Mouse (Mus musculus): ENCODE results near the gene Ryr2. TPM values are rescaled to one million over a fixed set of nuclear protein-coding genes. Genes with fewer than 3 reads are reported as not detected.
A peak's percentile ranks its signal among the peaks of the same experiment; 100 is the strongest.

Ryr2 gene
- polyA plus RNA-seq, 1 experiment from 2014 or later: 2.7 TPM

- no peak overlapping the region for H3K27ac ChIP-seq
- H3K4me1 ChIP-seq (replicated peaks): peaks cover 11% of the 10 kb centered on the region
- H3K9me3 ChIP-seq: no peaks in the 10 kb centered on the region
- no peak for ATAC-seq
- H3K4me2 ChIP-seq (replicated peaks): no peak overlapping the region
- H3K36me3 ChIP-seq: no peaks in the 10 kb centered on the region
- H3K4me3 ChIP-seq (replicated peaks): no peak overlapping the region
- H3K27me3 ChIP-seq: no peaks in the 10 kb centered on the region
- H3K9ac ChIP-seq (replicated peaks): no peak overlapping the region
- 77% methylated on average over 2 of the region's 2 CpGs for WGBS
These were observed 22.7 kb downstream of the Ryr2 start for GRCm38 (mm10) chr13:12084112-12084475.

DNA sequence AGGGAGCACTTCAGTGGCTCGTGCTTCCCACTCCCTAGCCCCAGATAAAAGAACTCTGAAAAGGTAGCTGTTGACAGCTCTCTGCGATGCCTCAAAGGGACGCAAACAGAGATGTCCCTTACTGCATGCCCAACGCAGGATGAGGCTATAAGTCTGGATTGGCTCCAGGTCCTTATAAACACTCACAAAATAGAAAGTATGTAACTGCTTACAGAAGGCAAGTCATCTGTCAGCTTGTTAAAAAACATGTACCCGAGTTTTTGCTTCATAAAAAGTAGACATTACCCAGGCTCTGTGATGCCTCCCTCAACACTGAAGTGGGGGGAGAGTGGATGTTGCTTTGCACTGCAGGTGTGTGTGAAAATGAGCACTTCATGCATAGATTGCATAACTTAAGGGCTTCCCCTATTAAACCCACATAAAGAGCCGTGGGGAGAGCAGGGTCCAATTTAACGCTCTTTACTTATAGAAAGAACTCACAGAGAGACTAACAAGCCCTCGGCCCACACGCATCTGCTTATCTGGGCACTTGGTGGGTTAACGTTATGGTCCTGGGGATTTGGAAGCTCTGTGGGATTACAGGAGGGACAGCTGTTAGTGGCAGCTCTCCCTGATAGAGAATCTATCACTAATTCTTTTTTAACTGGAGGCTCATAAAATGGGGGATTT, 23.2 kb downstream of the Ryr2 start:
- no peaks in the 10 kb centered on the region for H3K36me3 ChIP-seq
- no peak overlapping the region for H3K4me2 ChIP-seq (replicated peaks)
- no peak overlapping the region for H3K9ac ChIP-seq (replicated peaks)
- no peaks in the 10 kb centered on the region for H3K27me3 ChIP-seq
- 31% methylated on average over 10 of the region's 10 CpGs for WGBS
- H3K27ac ChIP-seq: no peak overlapping the region
- H3K9me3 ChIP-seq: no peaks in the 10 kb centered on the region
- peak; percentile 64; the same call in 1 of the 2 replicates for ATAC-seq
- H3K4me3 ChIP-seq (replicated peaks): no peak overlapping the region
- H3K4me1 ChIP-seq (replicated peaks): peaks cover 11% of the 10 kb centered on the region

DNA sequence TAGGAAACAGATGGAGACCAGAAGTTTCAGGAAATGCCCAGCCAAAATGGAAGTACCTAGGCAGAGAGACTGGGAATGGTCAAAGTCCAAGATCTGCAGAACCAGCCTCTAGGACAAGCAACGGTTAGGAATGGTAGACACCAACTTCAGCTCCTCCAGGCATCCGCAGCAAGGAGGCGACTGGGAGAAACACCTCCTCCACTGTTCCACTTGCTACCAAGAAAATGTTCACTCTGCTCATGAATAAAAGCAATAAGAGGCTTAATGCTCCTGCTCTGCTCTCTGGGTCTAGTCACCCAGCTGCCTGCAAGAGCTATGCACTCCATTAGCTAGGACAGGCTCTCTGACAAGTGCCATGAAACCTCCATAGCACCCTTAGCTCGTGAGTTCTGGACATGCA, 26.2 kb downstream of the Ryr2 start:
- ATAC-seq: no peak
- H3K9me3 ChIP-seq: no peaks in the 10 kb centered on the region
- H3K4me2 ChIP-seq (replicated peaks): no peak overlapping the region
- no peaks in the 10 kb centered on the region for H3K36me3 ChIP-seq
- no peak overlapping the region for H3K4me3 ChIP-seq (replicated peaks)
- no peak overlapping the region for H3K27ac ChIP-seq
- 85% methylated on average over 4 of the region's 4 CpGs for WGBS
- no peak overlapping the region for H3K9ac ChIP-seq (replicated peaks)
- no peaks in the 10 kb centered on the region for H3K27me3 ChIP-seq
- peaks cover 11% of the 10 kb centered on the region for H3K4me1 ChIP-seq (replicated peaks)

- H3K4me3 ChIP-seq (replicated peaks): no peak overlapping the region
- 86% methylated on average over 4 of the region's 4 CpGs for WGBS
- ATAC-seq: no peak
These were observed 27.2 kb downstream of the Ryr2 start for GRCm38 (mm10) chr13:12079536-12079935.

DNA sequence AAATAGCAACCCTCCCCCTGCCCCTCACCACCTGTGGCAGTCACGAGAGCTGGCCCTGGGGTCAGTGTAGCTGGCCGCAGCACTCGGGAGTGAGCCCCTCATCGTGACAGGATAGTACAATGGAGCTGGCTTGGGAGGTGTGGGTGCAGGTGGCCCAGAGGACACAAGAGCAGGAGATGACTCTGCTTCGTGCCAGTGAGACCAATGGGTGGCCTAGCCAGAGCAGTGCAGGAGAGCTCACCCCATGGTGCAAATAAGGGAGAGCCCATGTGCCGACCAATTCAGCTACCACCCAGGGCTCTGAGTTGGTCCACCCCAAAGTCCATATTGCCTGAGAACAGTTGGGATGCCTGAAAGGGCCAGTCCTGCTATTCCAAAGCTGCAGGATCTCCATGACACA, 31.8 kb downstream of the Ryr2 start:
- H3K4me3 ChIP-seq (replicated peaks): no peak overlapping the region
- H3K27me3 ChIP-seq: no peaks in the 10 kb centered on the region
- no peak overlapping the region for H3K9ac ChIP-seq (replicated peaks)
- peak; percentile 46; the same call in 1 of the 2 replicates for ATAC-seq
- H3K9me3 ChIP-seq: no peaks in the 10 kb centered on the region
- H3K4me2 ChIP-seq (replicated peaks): no peak overlapping the region
- WGBS: 88% methylated on average over 6 of the region's 6 CpGs
- H3K27ac ChIP-seq: no peak overlapping the region
- no peaks in the 10 kb centered on the region for H3K36me3 ChIP-seq
- peaks cover 14% of the 10 kb centered on the region for H3K4me1 ChIP-seq (replicated peaks)

More at GRCm38 (mm10) chr13:12079536-12079935, 27.2 kb downstream of the Ryr2 start:
- Histone ChIP-seq H3K9me3 (no peaks in the 10 kb centered on the region), H3K36me3 (no peaks in the 10 kb centered on the region), H3K4me1 (replicated peaks) (peaks cover 11% of the 10 kb centered on the region), H3K9ac (replicated peaks) (no peak overlapping the region), H3K27me3 (no peaks in the 10 kb centered on the region), H3K27ac (no peak overlapping the region), H3K4me2 (replicated peaks) (no peak overlapping the region)

- Histone ChIP-seq H3K9ac (replicated peaks) (no peak overlapping the region), H3K27ac (no peak overlapping the region), H3K4me2 (replicated peaks) (no peak overlapping the region), H3K36me3 (no peaks in the 10 kb centered on the region), H3K27me3 (no peaks in the 10 kb centered on the region), H3K4me3 (replicated peaks) (no peak overlapping the region), H3K4me1 (replicated peaks) (peaks cover 14% of the 10 kb centered on the region), H3K9me3 (no peaks in the 10 kb centered on the region)
- peak; percentile 21; the same call in 1 of the 2 replicates for ATAC-seq
- 61% methylated on average over 7 of the region's 7 CpGs for WGBS
These were observed 34.2 kb downstream of the Ryr2 start for GRCm38 (mm10) chr13:12072571-12072970.

GRCm38 (mm10) chr13:12072112-12072511, 34.6 kb downstream of the Ryr2 start:
- Histone ChIP-seq H3K9ac (replicated peaks) (no peak overlapping the region), H3K27me3 (no peaks in the 10 kb centered on the region), H3K4me3 (replicated peaks) (no peak overlapping the region), H3K36me3 (no peaks in the 10 kb centered on the region), H3K9me3 (no peaks in the 10 kb centered on the region), H3K4me1 (replicated peaks) (peaks cover 14% of the 10 kb centered on the region), H3K27ac (no peak overlapping the region), H3K4me2 (replicated peaks) (no peak overlapping the region)
- 22% methylated on average over 3 of the region's 3 CpGs for WGBS
- 0 out of 2 replicates have a peak, but pooled peaks have one; percentile 35 for ATAC-seq

GRCm38 (mm10) chr13:12070157-12071129, 36.3 kb downstream of the Ryr2 start:
- Histone ChIP-seq H3K27ac (no peak overlapping the region), H3K9ac (replicated peaks) (no peak overlapping the region), H3K36me3 (no peaks in the 10 kb centered on the region), H3K27me3 (no peaks in the 10 kb centered on the region), H3K9me3 (no peaks in the 10 kb centered on the region), H3K4me1 (replicated peaks) (peaks cover 14% of the 10 kb centered on the region), H3K4me3 (replicated peaks) (no peak overlapping the region), H3K4me2 (replicated peaks) (no peak overlapping the region)
- 76% methylated on average over 14 of the region's 14 CpGs for WGBS
- no peak for ATAC-seq

DNA sequence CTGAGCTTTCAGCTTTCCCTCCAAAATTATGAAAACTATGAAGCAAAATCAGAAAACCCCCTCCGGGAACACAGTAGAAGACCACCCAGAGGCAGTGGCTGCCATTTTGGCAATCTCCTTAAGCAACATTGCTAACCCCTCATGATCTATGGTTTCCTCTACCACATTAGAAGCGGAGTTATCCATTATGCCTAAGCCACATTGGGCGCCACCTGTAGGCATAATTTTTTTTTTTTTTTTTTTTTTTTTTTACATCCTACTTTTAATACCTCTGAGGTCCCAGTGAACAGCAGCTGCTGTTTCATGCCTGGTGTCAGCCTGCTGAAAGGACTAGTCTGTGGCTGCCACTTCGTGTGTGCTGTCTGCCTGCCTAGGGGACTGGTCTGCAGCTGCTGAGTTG, 42.2 kb downstream of the Ryr2 start:
- Histone ChIP-seq H3K4me2 (replicated peaks) (no peak overlapping the region), H3K27ac (no peak overlapping the region), H3K9ac (replicated peaks) (no peak overlapping the region), H3K4me1 (replicated peaks) (no peaks in the 10 kb centered on the region), H3K36me3 (no peaks in the 10 kb centered on the region), H3K9me3 (no peaks in the 10 kb centered on the region), H3K4me3 (replicated peaks) (no peak overlapping the region), H3K27me3 (no peaks in the 10 kb centered on the region)
- 87% methylated on average over 4 of the region's 4 CpGs for WGBS
- ATAC-seq: no peak

- Histone ChIP-seq H3K27ac (no peak overlapping the region), H3K36me3 (no peaks in the 10 kb centered on the region), H3K9ac (replicated peaks) (no peak overlapping the region), H3K27me3 (no peaks in the 10 kb centered on the region), H3K4me1 (replicated peaks) (no peaks in the 10 kb centered on the region), H3K4me3 (replicated peaks) (no peak overlapping the region), H3K4me2 (replicated peaks) (no peak overlapping the region), H3K9me3 (no peaks in the 10 kb centered on the region)
- no peak for ATAC-seq
- WGBS: 79% methylated on average over 4 of the region's 4 CpGs
These were observed 43.2 kb downstream of the Ryr2 start for GRCm38 (mm10) chr13:12063561-12063960.

GRCm38 (mm10) chr13:12057357-12057771, 49.4 kb downstream of the Ryr2 start:
- H3K9me3 ChIP-seq: no peaks in the 10 kb centered on the region
- peak; percentile 66 for ATAC-seq
- no peaks in the 10 kb centered on the region for H3K4me1 ChIP-seq (replicated peaks)
- H3K4me3 ChIP-seq (replicated peaks): no peak overlapping the region
- no peaks in the 10 kb centered on the region for H3K27me3 ChIP-seq
- H3K27ac ChIP-seq: no peak overlapping the region
- H3K36me3 ChIP-seq: no peaks in the 10 kb centered on the region
- no peak overlapping the region for H3K4me2 ChIP-seq (replicated peaks)
- no peak overlapping the region for H3K9ac ChIP-seq (replicated peaks)
- WGBS: 71% methylated on average over 8 of the region's 8 CpGs

DNA sequence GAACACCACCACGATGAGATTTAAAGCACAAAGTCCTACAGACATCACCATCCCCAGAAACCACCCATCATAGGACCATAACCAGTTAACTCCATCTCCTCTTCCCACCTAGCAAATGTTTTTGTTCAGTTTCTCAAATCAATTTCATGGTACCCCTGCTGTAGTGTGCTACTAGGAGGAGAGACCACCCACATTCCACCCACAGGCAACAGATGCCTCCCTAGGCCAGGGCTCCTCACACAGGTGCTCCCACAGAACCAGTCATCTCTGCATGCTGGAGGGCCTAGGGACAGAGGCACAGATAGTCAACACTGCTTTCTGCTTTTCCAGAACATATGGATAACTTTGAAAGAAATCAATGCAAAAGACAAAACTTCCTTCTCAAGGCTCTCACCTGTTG, 50.8 kb downstream of the Ryr2 start:
- ATAC-seq: no peak
- no peak overlapping the region for H3K4me2 ChIP-seq (replicated peaks)
- no peak overlapping the region for H3K4me3 ChIP-seq (replicated peaks)
- no peaks in the 10 kb centered on the region for H3K27me3 ChIP-seq
- H3K9me3 ChIP-seq: no peaks in the 10 kb centered on the region
- no peak overlapping the region for H3K9ac ChIP-seq (replicated peaks)
- no peaks in the 10 kb centered on the region for H3K4me1 ChIP-seq (replicated peaks)
- 83% methylated on average over 1 of the region's 1 CpGs for WGBS
- no peak overlapping the region for H3K27ac ChIP-seq
- H3K36me3 ChIP-seq: no peaks in the 10 kb centered on the region

Data from midbrain, embryonic 13.5 days (tissue).